Mouse (Mus musculus) lung, postnatal 0 days (tissue): ENCODE data around the gene Sgcg.

Experiments
- CTCF ChIP-seq: IDR thresholded peaks from 2 replicates; pipeline ENCODE4 v1.5.1; 2016; ENCODE audit warnings: antibody characterized with exemption, mild to moderate bottlenecking
- EP300 ChIP-seq: IDR thresholded peaks from 2 replicates; pipeline ENCODE4 v1.6.1; 2016; ENCODE audit warnings: antibody characterized with exemption, mild to moderate bottlenecking, control low read depth

- no peak for TF ChIP-seq CTCF
- TF ChIP-seq EP300: no peak
Observed at GRCm38 (mm10) chr14:61192326-61192725, 66.0 kb downstream of the Sgcg start.
